Mouse (Mus musculus): ENCODE data around the gene Gng3. TPM values are rescaled to one million over a fixed set of nuclear protein-coding genes. Genes with fewer than 3 reads are reported as not detected.

Gng3 gene
- polyA plus RNA-seq, 1 experiment from 2014 or later: 7.7 TPM

- no peak for TF ChIP-seq CTCF (IDR thresholded peaks at IDR 0.05; ENCODE audit: low read depth)
- TF ChIP-seq EP300 (optimal IDR thresholded peaks at IDR 0.05): peak; percentile 12
- Histone ChIP-seq H3K27me3 (ENCODE audit: control insufficient read depth, insufficient read depth, low read length) (no peaks in the 10 kb centered on the region), H3K4me1 (replicated peaks; ENCODE audit: control insufficient read depth, insufficient read depth) (0 out of 2 replicates have a peak, but pooled peaks cover 3% of the 10 kb centered on the region), H3K4me2 (replicated peaks; ENCODE audit: low read depth) (peak within 1 kb of the TSS; percentile 60), H3K36me3 (ENCODE audit: control insufficient read depth, insufficient read depth, low read length) (peaks cover 5% of the 10 kb centered on the region), H3K9me3 (ENCODE audit: control insufficient read depth, low read length) (no peaks in the 10 kb centered on the region), H3K4me3 (ENCODE audit: low read depth, low read length) (peak within 1 kb of the TSS; percentile 71), H3K27ac (replicated peaks) (peak within 1 kb of the TSS; percentile 83), H3K9ac (ENCODE audit: low read length) (peak within 1 kb of the TSS; percentile 73)
- WGBS: 1% methylated on average over 25 of the region's 25 CpGs
- DNase-seq (ENCODE audit: low spot score): peak; percentile 90
- ATAC-seq (ENCODE audit: low FRiP score, low TSS enrichment): peak; percentile 82
Observed at GRCm38 (mm10) chr19:8798264-8798946, 40.6 kb downstream of the Gng3 start, which contains the start of gene Polr2g. TSS of gene Polr2g (minus strand) at chr19:8798577.

- H3K4me3 ChIP-seq (ENCODE audit: low read depth, low read length): no peak overlapping the region
- H3K27ac ChIP-seq (replicated peaks): no peak overlapping the region
- peaks cover 9% of the 10 kb centered on the region for H3K36me3 ChIP-seq (ENCODE audit: control insufficient read depth, insufficient read depth, low read length)
- ATAC-seq (ENCODE audit: low FRiP score, low TSS enrichment) (no peak), DNase-seq (ENCODE audit: low spot score) (no peak)
- no peak overlapping the region for H3K4me2 ChIP-seq (replicated peaks; ENCODE audit: low read depth)
- H3K9me3 ChIP-seq (ENCODE audit: control insufficient read depth, low read length): no peaks in the 10 kb centered on the region
- H3K27me3 ChIP-seq (ENCODE audit: control insufficient read depth, insufficient read depth, low read length): no peaks in the 10 kb centered on the region
- no peaks in the 10 kb centered on the region for H3K4me1 ChIP-seq (replicated peaks; ENCODE audit: control insufficient read depth, insufficient read depth)
- no peak for TF ChIP-seq EP300 (optimal IDR thresholded peaks at IDR 0.05)
- no peak for TF ChIP-seq CTCF (IDR thresholded peaks at IDR 0.05; ENCODE audit: low read depth)
- WGBS: 77% methylated on average over 7 of the region's 7 CpGs
- no peak overlapping the region for H3K9ac ChIP-seq (ENCODE audit: low read length)
Observed at GRCm38 (mm10) chr19:8790171-8790570, 48.8 kb downstream of the Gng3 start.

- Histone ChIP-seq H3K4me3 (ENCODE audit: low read depth, low read length) (no peak overlapping the region), H3K36me3 (ENCODE audit: control insufficient read depth, insufficient read depth, low read length) (peaks cover 9% of the 10 kb centered on the region), H3K4me2 (replicated peaks; ENCODE audit: low read depth) (no peak overlapping the region), H3K27ac (replicated peaks) (no peak overlapping the region), H3K9ac (ENCODE audit: low read length) (no peak overlapping the region), H3K9me3 (ENCODE audit: control insufficient read depth, low read length) (no peaks in the 10 kb centered on the region), H3K4me1 (replicated peaks; ENCODE audit: control insufficient read depth, insufficient read depth) (no peaks in the 10 kb centered on the region), H3K27me3 (ENCODE audit: control insufficient read depth, insufficient read depth, low read length) (no peaks in the 10 kb centered on the region)
- WGBS: 28% methylated on average over 1 of the region's 1 CpGs
- ATAC-seq (ENCODE audit: low FRiP score, low TSS enrichment) (no peak), DNase-seq (ENCODE audit: low spot score) (no peak)
- no peak for TF ChIP-seq EP300 (optimal IDR thresholded peaks at IDR 0.05)
- no peak for TF ChIP-seq CTCF (IDR thresholded peaks at IDR 0.05; ENCODE audit: low read depth)
Observed at GRCm38 (mm10) chr19:8789171-8789570, 49.8 kb downstream of the Gng3 start.

GRCm38 (mm10) chr19:8788521-8788920 lies 50.5 kb downstream of the Gng3 start:
- ATAC-seq (ENCODE audit: low FRiP score, low TSS enrichment) (no peak), DNase-seq (ENCODE audit: low spot score) (no peak)
- H3K4me3 ChIP-seq (ENCODE audit: low read depth, low read length): no peak overlapping the region
- TF ChIP-seq EP300 (optimal IDR thresholded peaks at IDR 0.05) (no peak), CTCF (IDR thresholded peaks at IDR 0.05; ENCODE audit: low read depth) (no peak)
- H3K4me2 ChIP-seq (replicated peaks; ENCODE audit: low read depth): no peak overlapping the region
- no peak overlapping the region for H3K27ac ChIP-seq (replicated peaks)
- no peaks in the 10 kb centered on the region for H3K4me1 ChIP-seq (replicated peaks; ENCODE audit: control insufficient read depth, insufficient read depth)
- H3K9me3 ChIP-seq (ENCODE audit: control insufficient read depth, low read length): no peaks in the 10 kb centered on the region
- H3K9ac ChIP-seq (ENCODE audit: low read length): no peak overlapping the region
- no peaks in the 10 kb centered on the region for H3K27me3 ChIP-seq (ENCODE audit: control insufficient read depth, insufficient read depth, low read length)
- 21% methylated on average over 3 of the region's 3 CpGs for WGBS
- peaks cover 4% of the 10 kb centered on the region; the same call in 1 of the 2 replicates for H3K36me3 ChIP-seq (ENCODE audit: control insufficient read depth, insufficient read depth, low read length)

Small RNAs within 50 kb of the gene (microRNA-seq; reads per million reads assigned to microRNA genes)
- not detected for gene Mir5136

Other genes with a start within 250 kb of the Gng3 start
- 0.06 TPM in 1 of 2 replicates, not detected in the other for gene Slc22a8, start 247.9 kb downstream of the Gng3 start, polyA plus RNA-seq (2015; fragmentation: Nextera tagmentation; extraction: Ambion mirVana)
- gene Slc22a6, start 221.2 kb downstream of the Gng3 start, polyA plus RNA-seq (2015; fragmentation: Nextera tagmentation; extraction: Ambion mirVana): not detected in 2 replicates
- 1.4 and 1.8 TPM in 2 replicates for gene Chrm1, start 175.4 kb downstream of the Gng3 start, polyA plus RNA-seq (2015; fragmentation: Nextera tagmentation; extraction: Ambion mirVana)
- 82.5 and 87.0 TPM in 2 replicates for gene Slc3a2, start 115.8 kb downstream of the Gng3 start, polyA plus RNA-seq (2015; fragmentation: Nextera tagmentation; extraction: Ambion mirVana)
- 55.6 and 55.7 TPM in 2 replicates for gene Wdr74, start 103.4 kb downstream of the Gng3 start, polyA plus RNA-seq (2015; fragmentation: Nextera tagmentation; extraction: Ambion mirVana)
- gene 1700092M07Rik, start 98.5 kb downstream of the Gng3 start, polyA plus RNA-seq (2015; fragmentation: Nextera tagmentation; extraction: Ambion mirVana): 0.59 and 0.62 TPM in 2 replicates
- 81.9 and 82.2 TPM in 2 replicates for gene Stx5a, start 97.8 kb downstream of the Gng3 start, polyA plus RNA-seq (2015; fragmentation: Nextera tagmentation; extraction: Ambion mirVana)
- 57.5 and 61.6 TPM in 2 replicates for gene Nxf1, start 82.1 kb downstream of the Gng3 start, polyA plus RNA-seq (2015; fragmentation: Nextera tagmentation; extraction: Ambion mirVana)
- gene Tmem223, start 68.2 kb downstream of the Gng3 start, polyA plus RNA-seq (2015; fragmentation: Nextera tagmentation; extraction: Ambion mirVana): 114 and 117 TPM in 2 replicates
- gene Tmem179b, start 64.7 kb downstream of the Gng3 start, polyA plus RNA-seq (2015; fragmentation: Nextera tagmentation; extraction: Ambion mirVana): 95.2 and 98.4 TPM in 2 replicates
- 9.7 and 10.5 TPM in 2 replicates for gene Taf6l, start 52.8 kb downstream of the Gng3 start, polyA plus RNA-seq (2015; fragmentation: Nextera tagmentation; extraction: Ambion mirVana)
- 103 and 108 TPM in 2 replicates for gene Polr2g, start 40.6 kb downstream of the Gng3 start, polyA plus RNA-seq (2015; fragmentation: Nextera tagmentation; extraction: Ambion mirVana)
- 2.3 TPM in 2 replicates for gene Zbtb3, start 36.6 kb downstream of the Gng3 start, polyA plus RNA-seq (2015; fragmentation: Nextera tagmentation; extraction: Ambion mirVana)
- 20.8 and 23.1 TPM in 2 replicates for gene Ttc9c, start 19.9 kb downstream of the Gng3 start, polyA plus RNA-seq (2015; fragmentation: Nextera tagmentation; extraction: Ambion mirVana)
- gene Hnrnpul2, start 19.2 kb downstream of the Gng3 start, polyA plus RNA-seq (2015; fragmentation: Nextera tagmentation; extraction: Ambion mirVana): 3.6 and 3.9 TPM in 2 replicates
- gene AC129217.1, start 9.4 kb downstream of the Gng3 start, polyA plus RNA-seq (2015; fragmentation: Nextera tagmentation; extraction: Ambion mirVana): not detected in 2 replicates
- gene Bscl2, start 1.7 kb downstream of the Gng3 start, polyA plus RNA-seq (2015; fragmentation: Nextera tagmentation; extraction: Ambion mirVana): 75.9 and 79.4 TPM in 2 replicates
- 2.3 and 2.6 TPM in 2 replicates for gene Lrrn4cl, start 11.6 kb upstream of the Gng3 start, polyA plus RNA-seq (2015; fragmentation: Nextera tagmentation; extraction: Ambion mirVana)
- 195 TPM in 2 replicates for gene Ubxn1, start 32.3 kb upstream of the Gng3 start, polyA plus RNA-seq (2015; fragmentation: Nextera tagmentation; extraction: Ambion mirVana)
- gene Uqcc3, start 41.7 kb upstream of the Gng3 start, polyA plus RNA-seq (2015; fragmentation: Nextera tagmentation; extraction: Ambion mirVana): 81.2 and 85.2 TPM in 2 replicates
- gene Lbhd1, start 44.5 kb upstream of the Gng3 start, polyA plus RNA-seq (2015; fragmentation: Nextera tagmentation; extraction: Ambion mirVana): 47.2 and 47.8 TPM in 2 replicates
- not detected in 2 replicates for gene Gm49403, start 44.7 kb upstream of the Gng3 start, polyA plus RNA-seq (2015; fragmentation: Nextera tagmentation; extraction: Ambion mirVana)
- 48.2 and 49.9 TPM in 2 replicates for gene 1810009A15Rik, start 49.7 kb upstream of the Gng3 start, polyA plus RNA-seq (2015; fragmentation: Nextera tagmentation; extraction: Ambion mirVana)
- gene Gm49416, start 49.7 kb upstream of the Gng3 start, polyA plus RNA-seq (2015; fragmentation: Nextera tagmentation; extraction: Ambion mirVana): not detected in 2 replicates
- gene Ints5, start 53.8 kb upstream of the Gng3 start, polyA plus RNA-seq (2015; fragmentation: Nextera tagmentation; extraction: Ambion mirVana): 19.1 and 19.5 TPM in 2 replicates
- gene Ganab, start 58.9 kb upstream of the Gng3 start, polyA plus RNA-seq (2015; fragmentation: Nextera tagmentation; extraction: Ambion mirVana): 32.3 and 33.3 TPM in 2 replicates
- 24.7 and 26.1 TPM in 2 replicates for gene B3gat3, start 81.2 kb upstream of the Gng3 start, polyA plus RNA-seq (2015; fragmentation: Nextera tagmentation; extraction: Ambion mirVana)
- 3.0 and 3.6 TPM in 2 replicates for gene Rom1, start 90.2 kb upstream of the Gng3 start, polyA plus RNA-seq (2015; fragmentation: Nextera tagmentation; extraction: Ambion mirVana)
- gene Eml3, start 90.4 kb upstream of the Gng3 start, polyA plus RNA-seq (2015; fragmentation: Nextera tagmentation; extraction: Ambion mirVana): 24.6 and 26.6 TPM in 2 replicates
- gene Mta2, start 102.7 kb upstream of the Gng3 start, polyA plus RNA-seq (2015; fragmentation: Nextera tagmentation; extraction: Ambion mirVana): 68.0 and 69.3 TPM in 2 replicates
- gene Tut1, start 114.7 kb upstream of the Gng3 start, polyA plus RNA-seq (2015; fragmentation: Nextera tagmentation; extraction: Ambion mirVana): 14.9 and 15.8 TPM in 2 replicates
- gene Eef1g, start 127.8 kb upstream of the Gng3 start, polyA plus RNA-seq (2015; fragmentation: Nextera tagmentation; extraction: Ambion mirVana): 240 and 247 TPM in 2 replicates
- 86.6 and 103 TPM in 2 replicates for gene Ahnak, start 150.1 kb upstream of the Gng3 start, polyA plus RNA-seq (2015; fragmentation: Nextera tagmentation; extraction: Ambion mirVana)
- 10.8 and 12.6 TPM in 2 replicates for gene Scgb1a1, start 248.8 kb upstream of the Gng3 start, polyA plus RNA-seq (2015; fragmentation: Nextera tagmentation; extraction: Ambion mirVana)

Measured in stomach, postnatal 0 days (tissue).